Mouse (Mus musculus) liver, embryonic 12.5 days (tissue): ENCODE results near the gene Eml2. TPM values are rescaled to one million over a fixed set of nuclear protein-coding genes. Genes with fewer than 3 reads are reported as not detected.

Experiments
- ATAC-seq: fragments of 200-750 bp; cut with Nextera tagmentation; 2 replicates; pipeline ENCODE4 v1.8.0; 2017; ENCODE audit warnings: moderate number of reproducible peaks, mild to moderate bottlenecking, moderate library complexity
- H3K27ac ChIP-seq: fragments of 300-500 bp; sonication (generic); 2 replicates; pipeline ENCODE4 v1.5.1; 2016; ENCODE audit warnings: mild to moderate bottlenecking
- H3K27me3 ChIP-seq: fragments of 300-500 bp; sonication (generic); replicated peaks from 2 replicates; pipeline ENCODE4 v1.6.1; 2016; ENCODE audit warnings: mild to moderate bottlenecking, moderate library complexity
- H3K36me3 ChIP-seq: fragments of 300-500 bp; sonication (generic); 2 replicates; pipeline ENCODE4 v1.6.1; 2016; ENCODE audit warnings: mild to moderate bottlenecking, moderate library complexity
- H3K4me1 ChIP-seq: fragments of 300-500 bp; sonication (generic); 2 replicates; pipeline ENCODE4 v1.6.1; 2016
- H3K4me2 ChIP-seq: fragments of 300-500 bp; sonication (generic); 2 replicates; pipeline ENCODE4 v1.6.1; 2016; ENCODE audit warnings: mild to moderate bottlenecking, moderate library complexity
- H3K4me3 ChIP-seq: fragments of 300-500 bp; sonication (generic); 2 replicates; pipeline ENCODE4 v1.5.1; 2016; ENCODE audit warnings: mild to moderate bottlenecking, moderate library complexity
- H3K9ac ChIP-seq: fragments of 300-500 bp; sonication (generic); 2 replicates; pipeline ENCODE4 v1.6.1; 2016; ENCODE audit warnings: mild to moderate bottlenecking, moderate library complexity
- H3K9me3 ChIP-seq: fragments of 300-500 bp; sonication (generic); replicated peaks from 2 replicates; pipeline ENCODE4 v1.6.1; 2016; ENCODE audit warnings: mild to moderate bottlenecking, moderate library complexity
- WGBS: fragments of 180-500 bp; shearing (Covaris S2); methylation state at CpG from one replicate; pipeline ENCODE4 v1.1.7; 2016; ENCODE audit not compliant: insufficient replicate concordance; 5-methylcytosine and 5-hydroxymethylcytosine counted together
- polyA plus RNA-seq: library from polyadenylated mRNA; unstranded; fragments of >200 nt; fragmentation: Nextera tagmentation; extraction: Ambion mirVana; gene quantifications from 2 replicates; pipeline ENCODE4 v1.2.1, GENCODE M21; 2016

Eml2 gene
- polyA plus RNA-seq, 1 experiment from 2014 or later = 5.1 TPM

DNA sequence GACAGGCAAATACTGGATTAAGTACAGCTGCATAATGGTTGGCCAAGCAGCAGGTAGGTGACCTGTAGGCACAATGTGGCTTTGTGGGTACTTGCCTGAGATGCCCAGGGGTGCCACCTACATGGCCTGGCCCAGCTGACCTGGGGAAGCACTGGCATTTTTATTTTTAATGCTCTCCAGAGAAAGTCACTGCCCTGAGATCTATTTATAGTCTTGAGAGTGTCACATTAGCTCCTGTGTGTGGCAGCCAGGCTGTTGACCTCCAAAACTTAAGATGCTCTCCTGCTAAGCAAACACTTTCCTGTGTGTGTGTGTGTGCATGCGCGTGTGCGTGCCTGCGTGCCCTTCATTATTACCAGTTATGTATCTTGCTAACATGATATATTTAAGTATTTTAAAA lies 62.1 kb downstream of the Eml2 start:
- H3K27ac ChIP-seq = peak overlapping the region; percentile 88
- no peak overlapping the region for H3K9ac ChIP-seq
- no peak overlapping the region for H3K4me2 ChIP-seq
- no peaks in the 10 kb centered on the region for H3K9me3 ChIP-seq
- peaks cover 84% of the 10 kb centered on the region for H3K4me1 ChIP-seq
- WGBS = 95% methylated on average over 4 of the region's 4 CpGs
- no peak overlapping the region for H3K4me3 ChIP-seq
- no peak for ATAC-seq
- H3K36me3 ChIP-seq = peaks cover 22% of the 10 kb centered on the region
- no peaks in the 10 kb centered on the region for H3K27me3 ChIP-seq

DNA sequence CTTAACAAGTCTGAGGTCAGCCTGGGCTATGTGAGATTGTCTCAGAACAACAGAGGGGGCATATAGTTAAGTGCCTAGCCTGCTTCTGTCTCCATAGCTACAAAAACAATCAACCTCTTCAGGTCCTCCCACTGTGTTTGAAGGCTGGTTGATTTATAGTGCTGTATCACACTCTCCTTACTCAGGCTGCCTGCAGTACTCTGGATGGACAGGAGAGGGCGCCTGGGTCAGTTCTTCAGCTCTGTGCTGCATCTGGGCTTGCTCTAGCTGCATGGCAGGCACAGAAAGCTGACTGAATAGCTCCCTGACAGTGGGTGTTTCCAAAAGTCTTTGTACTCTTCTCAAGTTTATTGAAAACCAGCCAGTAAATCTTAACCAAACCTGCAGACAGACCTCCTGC lies 63.2 kb downstream of the Eml2 start:
- Histone ChIP-seq H3K27ac (peak overlapping the region; percentile 88), H3K4me3 (peak overlapping the region; percentile 18; the same call in 1 of the 2 replicates), H3K36me3 (peaks cover 16% of the 10 kb centered on the region), H3K4me2 (peak overlapping the region; percentile 57), H3K4me1 (peaks cover 95% of the 10 kb centered on the region), H3K9ac (peak overlapping the region; percentile 56), H3K9me3 (no peaks in the 10 kb centered on the region), H3K27me3 (no peaks in the 10 kb centered on the region)
- peak; percentile 88 for ATAC-seq
- 0% methylated on average over 1 of the region's 1 CpGs for WGBS

GRCm38 (mm10) chr7:19239986-19240385 lies 63.8 kb downstream of the Eml2 start:
- peak overlapping the region; percentile 18 for H3K4me3 ChIP-seq
- H3K36me3 ChIP-seq = peaks cover 21% of the 10 kb centered on the region
- peak overlapping the region; percentile 56 for H3K9ac ChIP-seq
- no peaks in the 10 kb centered on the region for H3K9me3 ChIP-seq
- 35% methylated on average over 4 of the region's 4 CpGs for WGBS
- peak overlapping the region; percentile 57 for H3K4me2 ChIP-seq
- H3K4me1 ChIP-seq = peaks cover 95% of the 10 kb centered on the region
- H3K27ac ChIP-seq = peak overlapping the region; percentile 88
- no peaks in the 10 kb centered on the region for H3K27me3 ChIP-seq
- peak; percentile 90 for ATAC-seq

GRCm38 (mm10) chr7:19240905-19241463 lies 64.8 kb downstream of the Eml2 start:
- peaks cover 95% of the 10 kb centered on the region for H3K4me1 ChIP-seq
- no peak for ATAC-seq
- no peaks in the 10 kb centered on the region for H3K9me3 ChIP-seq
- H3K9ac ChIP-seq = peak overlapping the region; percentile 56
- H3K27me3 ChIP-seq = no peaks in the 10 kb centered on the region
- 78% methylated on average over 8 of the region's 8 CpGs for WGBS
- H3K36me3 ChIP-seq = peaks cover 31% of the 10 kb centered on the region
- H3K4me3 ChIP-seq = no peak overlapping the region
- H3K4me2 ChIP-seq = peak overlapping the region; percentile 57
- H3K27ac ChIP-seq = peak overlapping the region; percentile 88

- WGBS = 89% methylated on average over 1 of the region's 1 CpGs
- Histone ChIP-seq H3K4me3 (no peak overlapping the region), H3K27me3 (no peaks in the 10 kb centered on the region), H3K27ac (peak overlapping the region; percentile 88; the same call in 1 of the 2 replicates), H3K9ac (no peak overlapping the region), H3K36me3 (peaks cover 35% of the 10 kb centered on the region), H3K4me1 (peaks cover 95% of the 10 kb centered on the region), H3K9me3 (no peaks in the 10 kb centered on the region), H3K4me2 (no peak overlapping the region)
- ATAC-seq = no peak
These were observed 65.8 kb downstream of the Eml2 start for GRCm38 (mm10) chr7:19242005-19242404.

GRCm38 (mm10) chr7:19243858-19244257 lies 67.6 kb downstream of the Eml2 start:
- Histone ChIP-seq H3K9ac (peak overlapping the region; percentile 18), H3K27ac (peak overlapping the region; percentile 53), H3K9me3 (no peaks in the 10 kb centered on the region), H3K36me3 (peaks cover 42% of the 10 kb centered on the region), H3K27me3 (no peaks in the 10 kb centered on the region), H3K4me3 (no peak overlapping the region), H3K4me1 (peaks cover 84% of the 10 kb centered on the region), H3K4me2 (no peak overlapping the region)
- ATAC-seq = no peak
- WGBS = 83% methylated on average over 5 of the region's 5 CpGs

- Histone ChIP-seq H3K36me3 (peaks cover 42% of the 10 kb centered on the region), H3K9ac (no peak overlapping the region; the same call in 1 of the 2 replicates), H3K27me3 (no peaks in the 10 kb centered on the region), H3K27ac (peak overlapping the region; percentile 73), H3K9me3 (no peaks in the 10 kb centered on the region), H3K4me3 (no peak overlapping the region), H3K4me1 (peaks cover 72% of the 10 kb centered on the region), H3K4me2 (no peak overlapping the region)
- ATAC-seq = no peak
- 70% methylated on average over 3 of the region's 3 CpGs for WGBS
These were observed 68.9 kb downstream of the Eml2 start for GRCm38 (mm10) chr7:19245083-19245482.

- peak overlapping the region; percentile 73 for H3K27ac ChIP-seq
- WGBS = 76% methylated on average over 1 of the region's 1 CpGs
- ATAC-seq = peak; percentile 85
- peak overlapping the region; percentile 42 for H3K4me2 ChIP-seq
- no peak overlapping the region for H3K4me3 ChIP-seq
- H3K9me3 ChIP-seq = no peaks in the 10 kb centered on the region
- peak overlapping the region; percentile 28 for H3K9ac ChIP-seq
- peaks cover 31% of the 10 kb centered on the region for H3K36me3 ChIP-seq
- H3K4me1 ChIP-seq = peaks cover 60% of the 10 kb centered on the region
- H3K27me3 ChIP-seq = no peaks in the 10 kb centered on the region
These were observed 70.6 kb downstream of the Eml2 start for GRCm38 (mm10) chr7:19246855-19247254.

DNA sequence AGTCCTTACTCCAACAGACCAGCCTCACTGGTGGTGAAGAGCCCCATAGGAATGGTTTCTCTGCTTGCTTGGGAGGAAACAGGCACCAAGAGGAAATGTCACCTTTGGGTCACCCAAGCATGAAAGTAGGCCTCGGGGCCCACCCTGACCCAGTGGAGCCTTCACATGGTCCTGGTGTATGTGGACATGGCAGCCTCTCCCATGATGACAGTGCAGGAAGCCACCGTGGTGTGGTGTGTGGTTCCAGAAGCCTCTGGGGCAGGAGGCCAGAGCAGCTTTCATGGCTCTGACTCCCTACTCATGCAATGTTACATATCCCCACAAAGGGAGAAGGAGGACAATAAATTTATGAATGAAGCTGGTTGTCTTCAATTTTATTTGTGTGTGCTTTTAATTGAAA lies 71.3 kb downstream of the Eml2 start:
- Histone ChIP-seq H3K27me3 (no peaks in the 10 kb centered on the region), H3K4me1 (peaks cover 58% of the 10 kb centered on the region), H3K9me3 (no peaks in the 10 kb centered on the region), H3K4me3 (no peak overlapping the region), H3K27ac (peak overlapping the region; percentile 73), H3K9ac (peak overlapping the region; percentile 28), H3K4me2 (peak overlapping the region; percentile 42; the same call in 1 of the 2 replicates), H3K36me3 (peaks cover 31% of the 10 kb centered on the region)
- no peak for ATAC-seq
- WGBS = 68% methylated on average over 2 of the region's 2 CpGs

DNA sequence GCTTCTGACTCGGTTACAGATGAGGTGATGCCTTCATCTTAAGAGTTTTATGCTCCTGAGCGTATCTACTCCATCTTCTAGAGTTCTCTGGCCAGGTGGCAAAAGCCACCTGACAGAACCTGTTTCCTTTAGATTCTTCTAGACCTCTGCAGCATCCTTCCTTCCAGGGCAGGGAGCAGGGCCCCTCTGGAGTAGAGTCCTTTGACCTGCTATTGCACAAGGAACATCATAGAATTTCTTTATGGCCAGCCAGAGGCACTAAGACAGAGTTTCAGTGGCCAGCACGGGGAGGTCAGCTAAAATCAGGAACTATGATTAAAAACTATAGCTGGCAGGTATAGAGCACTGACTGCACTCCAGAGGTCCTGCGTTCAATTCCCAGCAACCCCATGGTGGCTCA lies 75.9 kb downstream of the Eml2 start:
- Histone ChIP-seq H3K9me3 (no peaks in the 10 kb centered on the region), H3K27me3 (no peaks in the 10 kb centered on the region), H3K4me3 (no peak overlapping the region), H3K27ac (no peak overlapping the region), H3K4me2 (no peak overlapping the region), H3K36me3 (peaks cover 33% of the 10 kb centered on the region), H3K9ac (no peak overlapping the region), H3K4me1 (peaks cover 29% of the 10 kb centered on the region)
- 69% methylated on average over 4 of the region's 4 CpGs for WGBS
- no peak for ATAC-seq

DNA sequence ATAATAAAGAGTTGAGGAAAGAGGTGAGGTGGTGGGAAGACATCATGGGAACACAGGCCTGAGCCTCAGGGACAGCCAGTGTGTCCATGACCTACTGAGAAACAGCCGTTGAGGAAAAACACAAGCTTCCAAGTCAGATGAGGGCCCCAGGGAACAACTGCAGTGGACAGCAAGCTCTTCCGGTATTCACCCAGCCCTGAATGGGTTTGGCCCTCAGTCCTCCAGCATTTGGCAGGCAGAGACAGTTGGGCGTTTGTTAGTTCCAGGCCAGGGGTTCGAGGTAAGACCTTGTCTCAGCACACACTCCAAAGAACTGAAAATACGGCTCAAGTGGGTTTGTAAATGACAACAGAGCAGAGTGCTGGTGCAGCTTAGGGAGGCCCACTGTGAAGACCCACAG lies 77.2 kb downstream of the Eml2 start:
- no peaks in the 10 kb centered on the region for H3K27me3 ChIP-seq
- no peak overlapping the region for H3K4me2 ChIP-seq
- ATAC-seq = no peak
- H3K4me1 ChIP-seq = peaks cover 36% of the 10 kb centered on the region
- WGBS = 61% methylated on average over 5 of the region's 5 CpGs
- H3K9ac ChIP-seq = no peak overlapping the region
- H3K36me3 ChIP-seq = peaks cover 39% of the 10 kb centered on the region
- no peaks in the 10 kb centered on the region for H3K9me3 ChIP-seq
- H3K4me3 ChIP-seq = no peak overlapping the region
- H3K27ac ChIP-seq = peak overlapping the region; percentile 57

GRCm38 (mm10) chr7:19255395-19255794 lies 79.2 kb downstream of the Eml2 start:
- no peaks in the 10 kb centered on the region for H3K27me3 ChIP-seq
- no peak overlapping the region for H3K4me2 ChIP-seq
- ATAC-seq = no peak
- WGBS = 86% methylated on average over 17 of the region's 17 CpGs
- H3K9me3 ChIP-seq = no peaks in the 10 kb centered on the region
- no peak overlapping the region for H3K9ac ChIP-seq
- peaks cover 47% of the 10 kb centered on the region for H3K4me1 ChIP-seq
- peaks cover 58% of the 10 kb centered on the region for H3K36me3 ChIP-seq
- no peak overlapping the region for H3K4me3 ChIP-seq
- no peak overlapping the region for H3K27ac ChIP-seq
